Mouse (Mus musculus) ovary, postnatal 36 days (tissue): ENCODE data around the gene Tas2r130.
"Not testable (repeated sequence)": the region's sequence is repeated elsewhere in the genome, so short reads cannot be mapped to it uniquely, and the experiment has no call there.

Experiments
- DNase-seq: peaks from one replicate; pipeline ENCODE4 v3.0.0; 2022; ENCODE audit warnings: low spot score, mixed read lengths

The Tas2r130 gene

DNA sequence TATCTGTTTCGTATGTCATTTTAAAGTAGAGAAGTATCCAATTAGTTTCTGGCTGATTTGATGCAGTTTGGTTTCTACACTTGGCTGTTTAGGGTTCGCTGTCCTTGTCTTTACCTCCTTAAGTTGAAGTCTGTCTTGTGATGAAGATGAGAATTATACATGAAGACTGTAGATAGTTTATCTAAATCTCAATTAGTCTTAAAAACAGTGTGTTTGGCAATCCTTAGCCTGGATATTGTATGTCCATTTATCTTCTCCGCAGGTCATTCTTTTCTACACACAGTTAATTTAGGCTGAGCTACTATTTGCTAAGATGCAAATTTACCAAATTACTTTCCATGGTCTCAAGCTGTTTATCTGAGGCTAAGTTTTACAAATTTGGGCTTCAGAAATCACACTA is at the start of gene Tas2r130:
TSS of gene Tas2r130 (minus strand) at position 101 of the 400 bp plus-strand sequence.
- DNase-seq: no peak

DNA sequence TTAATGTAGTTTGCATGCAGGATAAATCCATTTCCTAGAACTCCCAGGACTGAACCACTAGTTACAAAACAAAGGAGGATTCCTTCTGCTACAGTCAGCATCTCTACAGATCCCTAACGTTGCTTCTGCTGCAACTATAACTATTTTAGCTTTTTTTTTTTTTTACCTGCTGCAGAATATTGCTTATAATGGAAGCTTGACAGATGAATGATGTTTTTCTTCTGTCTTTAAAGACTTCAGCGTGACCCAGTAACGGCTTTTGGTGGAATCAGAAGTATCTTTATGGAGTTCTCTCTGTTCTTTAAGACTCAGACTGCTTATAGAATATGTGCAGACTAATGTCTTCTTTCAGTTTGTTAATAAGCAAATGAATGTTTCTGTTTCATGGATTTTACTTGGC is 48.1 kb upstream of the Tas2r130 start, which contains the start of gene Tas2r106:
TSS of gene Tas2r106 (minus strand) at position 101 of the 400 bp plus-strand sequence.
- DNase-seq: no peak

DNA sequence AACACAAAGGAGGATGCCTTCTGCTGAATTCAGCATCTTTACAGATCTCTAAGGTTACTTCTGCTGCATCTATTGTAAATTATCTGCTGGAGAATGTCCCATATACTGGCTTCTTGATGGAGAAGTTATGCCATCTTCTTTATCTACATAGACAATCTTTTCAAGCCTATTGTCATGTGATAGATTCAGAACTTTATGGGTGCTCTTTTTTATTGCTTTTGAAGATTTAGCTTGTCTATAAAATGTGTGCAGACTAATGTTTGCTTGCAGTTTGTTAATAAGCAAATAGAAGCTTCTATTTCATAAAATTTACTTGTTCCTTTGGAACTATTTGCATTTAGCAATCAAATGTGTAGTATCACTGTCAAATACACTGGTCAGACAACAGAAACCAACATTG is 29.3 kb upstream of the Tas2r130 start, which contains the start of gene Tas2r107:
TSS of gene Tas2r107 (minus strand) at position 101 of the 400 bp plus-strand sequence.
- no peak for DNase-seq

DNA sequence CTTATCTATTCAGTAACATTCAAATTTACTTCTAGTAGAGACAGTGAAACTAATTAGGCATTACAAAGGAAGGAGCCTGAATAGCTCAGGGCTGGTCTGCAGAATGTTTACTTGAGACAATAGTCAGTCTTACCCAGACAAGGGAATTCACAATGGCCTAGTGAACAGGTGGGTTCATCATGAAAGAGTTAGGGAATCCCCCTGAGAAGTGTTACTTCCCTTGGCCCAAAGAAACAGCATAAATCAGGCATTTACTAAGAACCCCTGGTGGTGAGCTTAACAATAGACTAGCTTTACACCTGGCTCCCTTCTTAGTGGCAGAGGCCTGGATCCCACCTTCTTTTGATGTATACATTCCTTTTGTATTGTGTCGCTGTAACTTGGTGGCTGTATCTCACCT is 20.8 kb downstream of the Tas2r130 start:
- not testable (repeated sequence) for DNase-seq

DNA sequence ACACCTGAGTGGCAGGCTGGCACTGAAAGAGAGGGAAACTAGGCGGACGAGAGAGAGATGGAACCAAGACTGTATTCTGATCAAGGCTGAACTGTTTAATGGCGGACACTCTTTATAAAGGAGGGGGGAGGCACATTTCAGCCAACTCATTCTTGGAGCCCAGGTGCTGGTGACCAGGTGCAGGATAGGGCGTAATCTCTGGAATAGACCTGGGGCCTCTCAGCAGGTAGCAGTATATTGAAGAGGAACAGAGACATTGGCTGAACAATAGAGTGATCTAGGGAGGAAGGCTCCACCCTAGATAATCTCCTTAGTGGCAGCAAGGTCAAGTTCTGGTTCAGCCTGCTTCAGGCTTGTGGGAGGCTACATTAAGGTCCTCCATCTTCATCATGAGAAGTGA is 25.9 kb downstream of the Tas2r130 start:
- DNase-seq: no peak
